Mouse (Mus musculus) regulatory T cell (primary cell): ENCODE data around the gene Hoxd1.

Experiments
- in situ Hi-C: fragments of 300-600 bp; cut with MboI, MseI; formaldehyde crosslinking; loops from one replicate; pipeline ENCODE4 v1.15.1; 2025; ENCODE audit warnings: high pct_unique_total_duplicates

Hoxd1 gene

GRCm38 (mm10) chr2:74747661-74748141 is 15.1 kb upstream of the Hoxd1 start:
- in situ Hi-C loops: no loop called here

- in situ Hi-C loops: no loop called here
These were observed 14.3 kb upstream of the Hoxd1 start for GRCm38 (mm10) chr2:74748436-74748995.

DNA sequence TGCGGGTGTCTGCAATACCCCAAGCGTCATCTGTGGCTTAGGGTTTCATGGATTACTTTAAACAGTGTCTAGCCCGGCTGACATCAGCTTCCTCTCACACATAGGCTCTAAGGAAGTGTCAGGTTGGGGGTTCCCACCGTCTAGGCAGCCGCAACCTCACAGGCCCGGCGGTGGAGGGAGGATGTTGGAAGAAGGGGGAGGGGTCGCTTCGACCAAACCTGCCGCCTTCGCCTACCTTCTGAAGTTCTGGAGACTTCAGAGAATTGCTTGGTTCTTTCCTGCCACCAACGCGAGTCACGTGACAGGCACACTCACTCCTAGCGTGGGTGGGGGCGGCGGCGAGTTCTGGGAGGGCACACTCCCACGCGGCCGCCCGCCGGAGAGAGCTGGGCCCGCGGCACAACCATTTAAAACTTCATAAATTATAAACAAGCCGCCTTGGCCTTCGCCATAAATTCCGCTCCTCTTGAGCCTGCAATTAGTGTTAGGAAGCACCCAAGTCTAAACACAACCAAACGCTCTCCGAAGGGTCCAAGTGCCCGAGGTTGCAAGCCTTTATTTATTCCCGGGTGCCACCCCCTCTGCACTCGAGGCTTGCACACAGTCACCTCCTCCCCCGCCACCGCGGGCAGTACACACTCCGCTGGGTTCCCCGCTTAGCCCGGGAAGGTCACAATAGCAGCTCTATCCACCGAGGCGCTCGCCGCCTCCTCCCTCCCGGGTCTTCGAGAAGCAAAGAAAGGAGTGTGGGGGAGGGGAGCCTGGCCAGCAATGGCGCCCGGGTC is 13.3 kb upstream of the Hoxd1 start:
- in situ Hi-C loops: no loop called here

- in situ Hi-C loops: no loop called here
These were observed 12.0 kb upstream of the Hoxd1 start for GRCm38 (mm10) chr2:74750731-74751250.

DNA sequence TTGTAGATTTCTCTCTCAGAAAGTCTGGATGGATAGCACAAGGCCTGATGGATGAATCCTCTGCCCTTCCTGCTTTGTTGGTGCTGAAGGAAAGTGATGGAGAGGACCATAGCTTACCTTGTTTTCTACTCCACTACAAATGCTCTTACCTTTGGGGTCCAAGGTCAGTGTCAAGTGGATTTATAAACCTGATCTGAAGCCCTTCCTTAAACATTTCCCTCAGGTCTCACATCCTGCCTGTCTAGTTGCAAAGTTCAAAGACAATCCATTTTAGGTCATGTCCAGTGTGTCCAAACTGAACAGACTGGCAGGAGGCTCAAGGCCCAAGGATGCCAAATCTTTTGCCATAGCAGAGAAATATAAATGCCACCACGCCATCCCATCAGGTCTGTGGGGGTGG is 10.9 kb upstream of the Hoxd1 start:
- in situ Hi-C loops: no loop called here

- in situ Hi-C loops: no loop called here
These were observed 10.2 kb upstream of the Hoxd1 start for GRCm38 (mm10) chr2:74752431-74753174.

DNA sequence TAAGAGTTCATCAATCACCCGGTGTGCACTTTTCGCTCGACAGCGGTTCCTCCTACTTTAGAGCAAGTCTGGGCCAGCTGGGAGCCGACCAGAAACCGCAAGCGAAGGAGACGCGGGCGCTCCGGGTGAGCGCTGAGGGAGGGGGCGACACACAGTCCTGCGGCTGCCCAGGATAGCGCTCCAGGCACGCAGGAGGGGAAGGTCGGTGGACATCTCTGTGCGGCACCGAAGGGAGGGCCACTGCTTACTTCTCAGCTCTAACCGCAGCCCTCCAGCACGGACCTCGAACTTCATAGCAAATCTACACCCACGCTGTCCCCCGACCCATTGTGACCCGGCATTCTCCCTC is 9.6 kb upstream of the Hoxd1 start:
- in situ Hi-C loops: no loop called here

- in situ Hi-C loops: no loop called here
These were observed 9.1 kb upstream of the Hoxd1 start for GRCm38 (mm10) chr2:74753711-74754110.

DNA sequence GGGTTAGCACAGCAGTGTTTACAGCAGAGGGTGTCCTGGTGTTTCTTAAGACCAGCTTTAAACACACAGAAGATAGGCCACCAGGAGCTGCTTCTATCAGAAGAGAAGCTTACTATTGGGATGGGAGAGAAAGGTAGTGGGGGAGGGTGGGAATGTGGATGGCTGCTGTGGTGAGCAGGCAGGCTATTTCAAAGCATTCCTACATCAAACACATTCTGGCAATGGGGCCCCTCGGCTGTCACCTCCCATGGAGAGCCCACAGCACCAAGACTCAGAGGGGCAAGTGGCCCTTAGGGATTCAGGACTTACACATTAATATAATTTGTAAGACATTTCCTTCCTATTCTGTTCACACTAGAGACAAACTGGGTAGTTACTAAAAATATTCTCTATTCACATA is 2.6 kb upstream of the Hoxd1 start:
- in situ Hi-C loops: no loop called here

DNA sequence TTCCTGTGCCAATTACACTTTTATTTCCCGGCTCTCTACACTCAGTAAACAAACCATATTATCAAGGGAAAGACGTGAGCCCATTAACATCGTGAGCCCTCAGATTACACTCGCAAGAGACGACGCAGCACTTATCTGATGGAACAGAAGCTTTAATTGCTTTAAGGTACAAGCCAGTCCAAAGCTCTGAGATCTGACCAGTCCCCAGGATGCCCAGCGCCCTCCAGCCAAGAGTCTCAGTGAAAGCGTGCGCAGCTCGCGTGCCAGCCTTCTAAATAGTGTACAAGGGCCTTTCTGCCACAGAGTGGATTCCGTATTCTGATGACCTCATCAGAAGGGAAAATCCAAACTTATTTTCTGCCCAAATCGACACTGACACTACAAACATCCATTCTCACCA is 839 bp upstream of the Hoxd1 start:
- in situ Hi-C loops: no loop called here

DNA sequence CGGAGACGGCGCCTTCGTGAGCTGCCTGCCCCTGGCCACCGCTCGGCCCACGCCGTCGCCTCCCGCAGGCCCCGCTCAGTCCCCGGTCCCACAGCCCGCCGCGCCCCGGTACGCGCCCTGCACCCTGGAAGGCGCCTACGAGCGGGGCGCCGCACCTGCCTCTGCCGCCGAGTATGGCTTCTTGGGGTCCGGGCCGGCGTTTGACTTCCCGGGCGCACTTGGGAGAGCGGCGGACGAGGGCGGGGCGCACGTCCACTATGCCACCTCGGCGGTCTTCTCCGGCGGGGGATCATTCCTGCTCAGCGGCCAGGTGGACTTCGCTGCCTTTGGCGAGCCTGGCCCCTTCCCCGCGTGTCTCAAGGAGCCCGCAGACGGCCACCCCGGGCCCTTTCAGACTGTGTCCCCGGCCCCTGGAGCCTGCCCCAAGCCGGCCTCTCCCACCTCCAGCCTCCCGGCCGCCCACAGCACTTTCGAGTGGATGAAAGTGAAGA is 510 bp downstream of the Hoxd1 start:
- in situ Hi-C loops: no loop called here

GRCm38 (mm10) chr2:74763976-74764375 is 1.2 kb downstream of the Hoxd1 start:
- in situ Hi-C loops: no loop called here

DNA sequence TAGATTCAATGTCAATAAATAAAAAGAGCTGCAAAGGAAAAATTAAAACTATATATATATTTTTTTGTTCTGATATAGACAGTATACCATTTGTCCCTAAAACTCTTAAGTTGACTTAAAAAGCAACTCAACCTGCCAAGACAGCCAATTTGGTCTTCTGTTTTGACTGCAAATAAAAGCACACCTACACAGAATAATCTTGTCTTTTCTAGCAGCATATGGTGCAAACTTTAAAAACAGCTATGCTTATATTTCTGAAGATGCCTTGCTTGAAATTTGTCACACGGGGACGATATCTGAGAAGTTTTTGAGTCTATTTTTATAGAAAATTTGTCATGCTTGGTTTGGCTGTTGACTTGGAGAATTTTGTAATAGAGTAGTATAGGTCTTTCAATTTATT is 11.6 kb downstream of the Hoxd1 start:
- in situ Hi-C loops: no loop called here

DNA sequence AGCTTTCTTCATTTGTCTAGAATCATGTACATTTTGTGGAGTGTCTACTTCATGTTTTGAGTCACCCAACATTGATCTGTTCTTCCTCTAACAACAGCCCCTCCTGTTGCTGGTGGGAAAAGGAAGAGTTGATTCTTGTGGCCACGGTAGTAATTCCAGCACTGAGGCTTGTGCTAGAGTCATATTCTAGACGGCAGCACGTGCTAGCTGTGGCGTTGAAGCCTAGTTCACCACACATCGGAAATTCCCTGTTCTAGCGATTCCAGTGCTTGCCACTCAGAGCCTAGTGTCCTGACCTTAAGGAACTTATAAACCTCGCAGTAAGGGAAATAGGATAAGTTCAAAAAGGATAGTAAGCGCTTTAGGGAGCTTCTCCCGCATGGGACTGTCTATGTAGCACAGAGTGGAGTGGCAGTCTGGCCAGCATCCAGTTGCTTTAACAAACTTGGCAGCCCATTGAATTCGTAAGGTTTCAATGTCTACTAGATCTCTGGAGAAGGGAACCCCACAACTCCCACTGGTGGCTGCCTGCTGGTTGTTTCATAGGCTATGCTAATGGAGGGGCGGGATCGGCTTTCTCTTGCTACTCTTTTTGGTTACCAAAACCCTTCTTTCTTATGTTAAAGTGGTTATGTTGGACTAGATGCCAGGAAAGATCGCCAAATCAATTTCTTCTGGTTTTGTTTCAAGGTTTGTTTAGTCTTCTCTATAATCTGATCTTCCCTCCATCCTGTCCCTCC is 14.9 kb downstream of the Hoxd1 start:
- in situ Hi-C loops: no loop called here

DNA sequence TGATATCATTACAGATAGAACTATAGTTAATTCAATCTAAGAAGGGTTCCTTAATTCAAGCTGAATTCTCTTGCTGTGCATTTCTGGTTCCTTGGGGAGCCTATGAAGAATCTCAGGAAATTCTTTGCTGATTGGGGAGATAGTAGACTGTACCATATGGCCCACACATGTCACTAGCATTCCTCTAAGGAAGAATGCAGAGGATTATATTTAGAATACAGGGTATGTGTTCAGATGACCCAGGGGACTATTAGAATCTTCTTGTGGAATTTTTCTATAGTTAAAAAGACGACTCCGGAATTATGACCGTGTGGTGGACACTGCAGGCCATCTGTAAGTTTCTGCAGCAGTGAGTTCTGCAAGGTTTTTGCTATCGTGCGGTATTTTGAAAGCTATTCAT is 18.6 kb downstream of the Hoxd1 start:
- in situ Hi-C loops: no loop called here

- in situ Hi-C loops: no loop called here
These were observed 32.8 kb downstream of the Hoxd1 start for GRCm38 (mm10) chr2:74795531-74795930.

- in situ Hi-C loops: no loop called here
These were observed 45.7 kb downstream of the Hoxd1 start for GRCm38 (mm10) chr2:74808431-74808830.
